Mouse (Mus musculus): ENCODE results near the gene Med9. TPM values are rescaled to one million over a fixed set of nuclear protein-coding genes. Genes with fewer than 3 reads are reported as not detected.

Med9 gene
- polyA plus RNA-seq, 1 experiment from 2014 or later: 19.4 TPM

GRCm38 (mm10) chr11:59921265-59921664 is 26.7 kb upstream of the Med9 start:
- H3K36me3 ChIP-seq (ENCODE audit: control insufficient read depth, insufficient read depth): no peaks in the 10 kb centered on the region
- peak overlapping the region; percentile 34; the same call in 1 of the 2 replicates for H3K9ac ChIP-seq (ENCODE audit: low read depth, low read length)
- H3K27ac ChIP-seq (ENCODE audit: low read depth, low read length): no peak overlapping the region
- 20% methylated on average over 7 of the region's 7 CpGs for WGBS
- ATAC-seq: peak; percentile 66
- H3K4me3 ChIP-seq (ENCODE audit: low read depth, low read length): no peak overlapping the region
- no peaks in the 10 kb centered on the region for H3K9me3 ChIP-seq (ENCODE audit: control insufficient read depth)
- peak overlapping the region; percentile 56 for H3K4me2 ChIP-seq (replicated peaks; ENCODE audit: low read depth)
- 0 out of 2 replicates have a peak, but pooled peaks cover 5% of the 10 kb centered on the region for H3K4me1 ChIP-seq (replicated peaks; ENCODE audit: control insufficient read depth, insufficient read depth, low read length)
- TF ChIP-seq CTCF (IDR thresholded peaks at IDR 0.05; ENCODE audit: low read depth): no peak
- H3K27me3 ChIP-seq (replicated peaks; ENCODE audit: control insufficient read depth, insufficient read depth, low read length): no peaks in the 10 kb centered on the region

GRCm38 (mm10) chr11:59930031-59930430 is 18.0 kb upstream of the Med9 start:
- Histone ChIP-seq H3K27me3 (replicated peaks; ENCODE audit: control insufficient read depth, insufficient read depth, low read length) (no peaks in the 10 kb centered on the region), H3K9ac (ENCODE audit: low read depth, low read length) (no peak overlapping the region), H3K4me2 (replicated peaks; ENCODE audit: low read depth) (no peak overlapping the region), H3K4me1 (replicated peaks; ENCODE audit: control insufficient read depth, insufficient read depth, low read length) (peaks cover 16% of the 10 kb centered on the region; the same call in 1 of the 2 replicates), H3K9me3 (ENCODE audit: control insufficient read depth) (no peaks in the 10 kb centered on the region), H3K4me3 (ENCODE audit: low read depth, low read length) (no peak overlapping the region), H3K36me3 (ENCODE audit: control insufficient read depth, insufficient read depth) (no peaks in the 10 kb centered on the region), H3K27ac (ENCODE audit: low read depth, low read length) (no peak overlapping the region)
- 62% methylated on average over 4 of the region's 4 CpGs for WGBS
- no peak for ATAC-seq
- TF ChIP-seq CTCF (IDR thresholded peaks at IDR 0.05; ENCODE audit: low read depth): no peak

DNA sequence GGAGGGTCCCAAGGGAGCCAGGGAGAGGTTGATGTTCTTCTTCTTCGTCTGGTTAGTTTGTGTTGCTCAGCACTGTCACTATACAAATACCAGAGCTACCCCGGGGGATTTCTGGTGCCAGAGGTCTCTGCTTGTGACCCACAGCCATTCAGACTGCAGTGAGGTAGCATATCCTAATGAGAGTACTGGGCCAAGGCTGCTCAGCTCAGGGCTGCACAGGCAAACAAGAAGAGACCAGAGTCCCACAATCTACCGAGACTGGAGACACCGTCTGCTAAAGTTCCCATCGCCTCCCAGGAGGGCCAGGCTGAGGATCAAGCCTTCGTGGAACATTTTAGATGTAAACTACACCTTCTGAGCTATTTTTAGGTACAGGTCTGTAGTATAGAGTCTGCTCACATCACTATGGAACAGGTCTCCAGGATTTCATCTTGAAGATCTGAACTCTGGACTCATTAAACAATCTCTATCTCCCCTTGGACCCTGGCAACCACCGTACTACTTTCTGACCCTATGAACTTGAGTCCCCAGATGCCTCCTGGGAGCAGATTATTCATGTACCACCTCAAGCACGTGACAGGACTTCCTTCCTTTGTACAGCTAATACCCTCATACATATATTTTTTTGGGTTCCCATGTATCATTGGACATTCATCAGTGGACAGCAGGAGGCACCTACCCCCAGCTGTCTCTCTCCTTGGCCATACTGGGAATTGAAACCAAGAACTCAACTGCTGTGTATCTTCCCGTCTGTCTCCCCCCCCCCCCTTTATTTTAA is 15.3 kb upstream of the Med9 start:
- no peaks in the 10 kb centered on the region for H3K36me3 ChIP-seq (ENCODE audit: control insufficient read depth, insufficient read depth)
- ATAC-seq: peak; percentile 74
- 33% methylated on average over 9 of the region's 9 CpGs for WGBS
- H3K9me3 ChIP-seq (ENCODE audit: control insufficient read depth): no peaks in the 10 kb centered on the region
- H3K4me3 ChIP-seq (ENCODE audit: low read depth, low read length): no peak overlapping the region
- no peak overlapping the region for H3K4me2 ChIP-seq (replicated peaks; ENCODE audit: low read depth)
- no peaks in the 10 kb centered on the region for H3K27me3 ChIP-seq (replicated peaks; ENCODE audit: control insufficient read depth, insufficient read depth, low read length)
- no peak overlapping the region for H3K9ac ChIP-seq (ENCODE audit: low read depth, low read length)
- peak overlapping the region; percentile 50 for H3K27ac ChIP-seq (ENCODE audit: low read depth, low read length)
- peaks cover 16% of the 10 kb centered on the region; the same call in 1 of the 2 replicates for H3K4me1 ChIP-seq (replicated peaks; ENCODE audit: control insufficient read depth, insufficient read depth, low read length)
- no peak for TF ChIP-seq CTCF (IDR thresholded peaks at IDR 0.05; ENCODE audit: low read depth)

- WGBS: 55% methylated on average over 12 of the region's 12 CpGs
- Histone ChIP-seq H3K27me3 (replicated peaks; ENCODE audit: control insufficient read depth, insufficient read depth, low read length) (no peaks in the 10 kb centered on the region), H3K9me3 (ENCODE audit: control insufficient read depth) (no peaks in the 10 kb centered on the region), H3K36me3 (ENCODE audit: control insufficient read depth, insufficient read depth) (no peaks in the 10 kb centered on the region), H3K4me3 (ENCODE audit: low read depth, low read length) (no peak overlapping the region), H3K9ac (ENCODE audit: low read depth, low read length) (no peak overlapping the region), H3K4me1 (replicated peaks; ENCODE audit: control insufficient read depth, insufficient read depth, low read length) (peaks cover 16% of the 10 kb centered on the region; the same call in 1 of the 2 replicates), H3K4me2 (replicated peaks; ENCODE audit: low read depth) (no peak overlapping the region), H3K27ac (ENCODE audit: low read depth, low read length) (no peak overlapping the region)
- TF ChIP-seq CTCF (IDR thresholded peaks at IDR 0.05; ENCODE audit: low read depth): no peak
- no peak for ATAC-seq
Measured at GRCm38 (mm10) chr11:59933943-59934342, 14.1 kb upstream of the Med9 start.

DNA sequence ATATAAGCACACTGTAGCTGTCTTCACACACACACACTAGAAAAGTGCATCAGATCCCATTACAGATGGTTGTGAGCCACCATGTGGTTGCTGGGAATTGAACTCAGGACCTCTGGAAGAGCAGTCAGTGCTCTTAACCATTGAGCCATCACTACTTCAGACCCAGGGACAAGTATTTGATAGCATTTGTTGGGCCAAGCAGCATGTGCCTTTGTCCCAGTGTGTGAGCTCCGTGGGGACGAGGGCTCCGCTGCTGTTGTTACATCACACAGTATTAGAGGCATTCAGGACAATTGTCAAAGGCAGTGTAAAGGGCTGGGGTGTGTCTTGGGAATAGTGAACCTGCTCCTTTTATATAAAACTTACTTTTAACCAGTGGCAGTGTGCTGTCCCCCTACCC is 11.0 kb upstream of the Med9 start:
- no peak overlapping the region for H3K4me2 ChIP-seq (replicated peaks; ENCODE audit: low read depth)
- ATAC-seq: no peak
- H3K4me3 ChIP-seq (ENCODE audit: low read depth, low read length): no peak overlapping the region
- no peak overlapping the region for H3K9ac ChIP-seq (ENCODE audit: low read depth, low read length)
- H3K27me3 ChIP-seq (replicated peaks; ENCODE audit: control insufficient read depth, insufficient read depth, low read length): no peaks in the 10 kb centered on the region
- 84% methylated on average over 3 of the region's 3 CpGs for WGBS
- no peak for TF ChIP-seq CTCF (IDR thresholded peaks at IDR 0.05; ENCODE audit: low read depth)
- H3K27ac ChIP-seq (ENCODE audit: low read depth, low read length): no peak overlapping the region
- H3K36me3 ChIP-seq (ENCODE audit: control insufficient read depth, insufficient read depth): no peaks in the 10 kb centered on the region
- H3K9me3 ChIP-seq (ENCODE audit: control insufficient read depth): no peaks in the 10 kb centered on the region
- H3K4me1 ChIP-seq (replicated peaks; ENCODE audit: control insufficient read depth, insufficient read depth, low read length): peaks cover 14% of the 10 kb centered on the region; the same call in 1 of the 2 replicates

GRCm38 (mm10) chr11:59937615-59938014 is 10.4 kb upstream of the Med9 start:
- no peak for ATAC-seq
- no peak overlapping the region for H3K4me3 ChIP-seq (ENCODE audit: low read depth, low read length)
- H3K27ac ChIP-seq (ENCODE audit: low read depth, low read length): no peak overlapping the region
- H3K4me1 ChIP-seq (replicated peaks; ENCODE audit: control insufficient read depth, insufficient read depth, low read length): peaks cover 10% of the 10 kb centered on the region; the same call in 1 of the 2 replicates
- H3K9ac ChIP-seq (ENCODE audit: low read depth, low read length): no peak overlapping the region
- no peaks in the 10 kb centered on the region for H3K36me3 ChIP-seq (ENCODE audit: control insufficient read depth, insufficient read depth)
- H3K9me3 ChIP-seq (ENCODE audit: control insufficient read depth): no peaks in the 10 kb centered on the region
- no peaks in the 10 kb centered on the region for H3K27me3 ChIP-seq (replicated peaks; ENCODE audit: control insufficient read depth, insufficient read depth, low read length)
- WGBS: 42% methylated on average over 2 of the region's 2 CpGs
- TF ChIP-seq CTCF (IDR thresholded peaks at IDR 0.05; ENCODE audit: low read depth): no peak
- H3K4me2 ChIP-seq (replicated peaks; ENCODE audit: low read depth): no peak overlapping the region
